Mouse (Mus musculus): Measurements from ENCODE around the gene Emc10. TPM values are rescaled to one million over a fixed set of nuclear protein-coding genes. Genes with fewer than 3 reads are reported as not detected.

The Emc10 gene
- polyA plus RNA-seq, 1 experiment from 2014 or later: 140 TPM

DNA sequence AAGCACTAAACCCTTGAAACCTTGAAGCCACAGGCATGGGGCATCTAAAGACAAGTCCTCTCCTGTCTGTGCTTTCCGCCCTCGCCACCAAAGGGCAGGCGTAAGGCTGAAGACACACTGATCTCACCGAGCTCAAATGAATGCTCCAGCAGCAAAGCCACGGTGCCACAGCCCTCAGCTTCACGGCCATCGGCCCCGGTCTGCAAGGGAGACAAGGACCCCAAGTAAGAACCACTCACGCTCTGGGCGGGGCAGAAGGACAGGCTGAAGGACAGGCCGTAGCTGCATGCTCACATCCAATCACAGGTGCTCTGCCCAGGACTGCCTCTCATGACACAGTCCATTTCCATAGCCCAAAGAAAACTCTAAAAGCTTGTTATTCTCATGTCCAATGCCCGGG lies 1.6 kb downstream of the Emc10 start:
- H3K4me3 ChIP-seq (ENCODE audit: low read depth, low read length): no peak overlapping the region
- peaks cover 43% of the 10 kb centered on the region for H3K36me3 ChIP-seq (ENCODE audit: control insufficient read depth, insufficient read depth, low read length)
- WGBS: 94% methylated on average over 12 of the region's 12 CpGs
- H3K27ac ChIP-seq (replicated peaks; ENCODE audit: low read depth, low read length): no peak overlapping the region
- DNase-seq (ENCODE audit: low spot score) (no peak), ATAC-seq (ENCODE audit: low read depth) (no peak)
- no peak overlapping the region for H3K4me2 ChIP-seq (ENCODE audit: low read depth, low read length)
- no peak overlapping the region for H3K9ac ChIP-seq (ENCODE audit: low read depth, low read length)
- no peaks in the 10 kb centered on the region for H3K9me3 ChIP-seq (ENCODE audit: control insufficient read depth, low read length)
- H3K4me1 ChIP-seq (ENCODE audit: control insufficient read depth, insufficient read depth, low read length): peaks cover 7% of the 10 kb centered on the region
- no peaks in the 10 kb centered on the region for H3K27me3 ChIP-seq (replicated peaks; ENCODE audit: control insufficient read depth, insufficient read depth, low read length)

- Histone ChIP-seq H3K4me2 (ENCODE audit: low read depth, low read length) (no peak overlapping the region), H3K9ac (ENCODE audit: low read depth, low read length) (no peak overlapping the region), H3K4me3 (ENCODE audit: low read depth, low read length) (no peak overlapping the region), H3K27me3 (replicated peaks; ENCODE audit: control insufficient read depth, insufficient read depth, low read length) (no peaks in the 10 kb centered on the region), H3K36me3 (ENCODE audit: control insufficient read depth, insufficient read depth, low read length) (peaks cover 54% of the 10 kb centered on the region), H3K27ac (replicated peaks; ENCODE audit: low read depth, low read length) (no peak overlapping the region), H3K9me3 (ENCODE audit: control insufficient read depth, low read length) (no peaks in the 10 kb centered on the region), H3K4me1 (ENCODE audit: control insufficient read depth, insufficient read depth, low read length) (peaks cover 7% of the 10 kb centered on the region)
- ATAC-seq (ENCODE audit: low read depth): no peak
- 92% methylated on average over 19 of the region's 21 CpGs for WGBS
- DNase-seq (ENCODE audit: low spot score): no peak
Observed at GRCm38 (mm10) chr7:44492166-44492826, 4.0 kb downstream of the Emc10 start.

DNA sequence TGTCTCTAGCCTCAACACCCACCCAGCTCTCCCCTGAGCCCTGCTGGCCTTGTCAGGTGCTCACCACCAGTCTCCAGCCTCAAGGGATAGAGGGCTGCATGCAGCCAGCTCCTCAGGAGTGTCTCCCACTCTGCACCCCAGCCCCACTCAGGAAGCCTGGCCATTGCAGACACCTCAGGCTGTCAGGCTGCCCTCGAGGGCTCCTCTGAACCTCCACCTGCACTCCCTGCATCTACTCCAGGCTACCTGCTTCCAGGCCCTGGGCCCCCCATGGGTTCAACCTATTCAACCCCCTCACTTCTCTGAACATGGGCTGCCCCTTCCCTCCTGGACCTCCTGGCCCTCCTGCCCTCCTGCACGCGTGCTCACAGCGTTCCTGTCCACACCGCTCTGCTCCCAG lies 4.9 kb downstream of the Emc10 start:
- H3K4me2 ChIP-seq (ENCODE audit: low read depth, low read length): no peak overlapping the region
- no peaks in the 10 kb centered on the region for H3K9me3 ChIP-seq (ENCODE audit: control insufficient read depth, low read length)
- H3K9ac ChIP-seq (ENCODE audit: low read depth, low read length): no peak overlapping the region
- H3K27ac ChIP-seq (replicated peaks; ENCODE audit: low read depth, low read length): no peak overlapping the region
- peaks cover 54% of the 10 kb centered on the region for H3K36me3 ChIP-seq (ENCODE audit: control insufficient read depth, insufficient read depth, low read length)
- no peaks in the 10 kb centered on the region for H3K27me3 ChIP-seq (replicated peaks; ENCODE audit: control insufficient read depth, insufficient read depth, low read length)
- H3K4me1 ChIP-seq (ENCODE audit: control insufficient read depth, insufficient read depth, low read length): peaks cover 7% of the 10 kb centered on the region
- WGBS: 93% methylated on average over 5 of the region's 5 CpGs
- no peak overlapping the region for H3K4me3 ChIP-seq (ENCODE audit: low read depth, low read length)
- DNase-seq (ENCODE audit: low spot score) (no peak), ATAC-seq (ENCODE audit: low read depth) (no peak)

DNA sequence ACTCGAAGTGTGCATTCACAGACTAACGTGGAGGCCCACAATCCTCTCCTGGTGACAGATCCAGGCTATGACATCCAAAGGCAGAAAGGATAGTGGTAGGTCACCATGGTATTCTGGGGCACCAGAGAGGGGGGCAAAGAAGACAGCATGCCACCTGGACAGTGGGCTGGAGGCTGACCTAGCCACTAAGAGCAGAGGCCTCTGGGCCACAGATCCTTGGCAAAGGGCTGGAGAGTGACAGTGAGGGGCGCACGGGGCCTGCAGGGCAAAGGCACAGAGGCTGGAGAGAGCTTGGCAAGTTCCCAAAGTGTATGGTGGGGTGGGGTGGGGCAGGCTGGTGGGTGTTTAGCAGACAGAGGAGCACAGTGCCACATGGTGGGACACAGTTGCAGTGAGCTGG lies 6.0 kb downstream of the Emc10 start:
- peaks cover 54% of the 10 kb centered on the region for H3K36me3 ChIP-seq (ENCODE audit: control insufficient read depth, insufficient read depth, low read length)
- ATAC-seq (ENCODE audit: low read depth) (no peak), DNase-seq (ENCODE audit: low spot score) (no peak)
- H3K27me3 ChIP-seq (replicated peaks; ENCODE audit: control insufficient read depth, insufficient read depth, low read length): no peaks in the 10 kb centered on the region
- 91% methylated on average over 4 of the region's 4 CpGs for WGBS
- H3K4me1 ChIP-seq (ENCODE audit: control insufficient read depth, insufficient read depth, low read length): peaks cover 2% of the 10 kb centered on the region
- no peaks in the 10 kb centered on the region for H3K9me3 ChIP-seq (ENCODE audit: control insufficient read depth, low read length)
- no peak overlapping the region for H3K9ac ChIP-seq (ENCODE audit: low read depth, low read length)
- H3K27ac ChIP-seq (replicated peaks; ENCODE audit: low read depth, low read length): no peak overlapping the region
- H3K4me3 ChIP-seq (ENCODE audit: low read depth, low read length): no peak overlapping the region
- no peak overlapping the region for H3K4me2 ChIP-seq (ENCODE audit: low read depth, low read length)

GRCm38 (mm10) chr7:44488545-44488944 lies 7.8 kb downstream of the Emc10 start:
- no peaks in the 10 kb centered on the region for H3K9me3 ChIP-seq (ENCODE audit: control insufficient read depth, low read length)
- no peak overlapping the region for H3K4me3 ChIP-seq (ENCODE audit: low read depth, low read length)
- no peaks in the 10 kb centered on the region for H3K27me3 ChIP-seq (replicated peaks; ENCODE audit: control insufficient read depth, insufficient read depth, low read length)
- ATAC-seq (ENCODE audit: low read depth): no peak
- H3K9ac ChIP-seq (ENCODE audit: low read depth, low read length): no peak overlapping the region
- no peak overlapping the region for H3K4me2 ChIP-seq (ENCODE audit: low read depth, low read length)
- no peak for DNase-seq (ENCODE audit: low spot score)
- H3K4me1 ChIP-seq (ENCODE audit: control insufficient read depth, insufficient read depth, low read length): no peaks in the 10 kb centered on the region
- H3K36me3 ChIP-seq (ENCODE audit: control insufficient read depth, insufficient read depth, low read length): peaks cover 44% of the 10 kb centered on the region
- no peak overlapping the region for H3K27ac ChIP-seq (replicated peaks; ENCODE audit: low read depth, low read length)
- 91% methylated on average over 8 of the region's 8 CpGs for WGBS

DNA sequence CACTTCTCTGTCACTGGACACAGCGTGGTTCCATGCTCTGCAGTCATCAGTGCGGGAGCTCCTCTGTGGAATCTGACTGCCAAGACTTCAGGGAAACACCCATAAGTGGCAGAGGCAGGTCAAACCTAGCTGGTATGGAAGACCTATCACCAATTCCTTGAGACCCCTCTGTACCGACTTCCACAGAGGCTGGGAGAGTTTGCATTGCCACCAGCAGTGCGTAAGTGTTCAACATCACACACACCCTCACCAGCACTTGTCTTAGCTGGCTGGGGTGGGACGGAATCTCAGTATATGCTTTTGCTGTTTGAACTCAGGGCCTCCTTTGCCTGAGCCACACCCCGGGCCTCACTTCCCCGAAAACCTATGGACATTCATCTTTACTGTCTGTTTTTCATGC lies 8.4 kb downstream of the Emc10 start:
- no peak overlapping the region for H3K27ac ChIP-seq (replicated peaks; ENCODE audit: low read depth, low read length)
- ATAC-seq (ENCODE audit: low read depth): no peak
- no peak overlapping the region for H3K4me2 ChIP-seq (ENCODE audit: low read depth, low read length)
- no peak overlapping the region for H3K9ac ChIP-seq (ENCODE audit: low read depth, low read length)
- H3K27me3 ChIP-seq (replicated peaks; ENCODE audit: control insufficient read depth, insufficient read depth, low read length): no peaks in the 10 kb centered on the region
- no peak overlapping the region for H3K4me3 ChIP-seq (ENCODE audit: low read depth, low read length)
- no peaks in the 10 kb centered on the region for H3K9me3 ChIP-seq (ENCODE audit: control insufficient read depth, low read length)
- 93% methylated on average over 7 of the region's 7 CpGs for WGBS
- no peak for DNase-seq (ENCODE audit: low spot score)
- H3K36me3 ChIP-seq (ENCODE audit: control insufficient read depth, insufficient read depth, low read length): peaks cover 38% of the 10 kb centered on the region
- no peaks in the 10 kb centered on the region for H3K4me1 ChIP-seq (ENCODE audit: control insufficient read depth, insufficient read depth, low read length)

GRCm38 (mm10) chr7:44486927-44487575 lies 9.3 kb downstream of the Emc10 start:
- Histone ChIP-seq H3K36me3 (ENCODE audit: control insufficient read depth, insufficient read depth, low read length) (peaks cover 29% of the 10 kb centered on the region), H3K4me1 (ENCODE audit: control insufficient read depth, insufficient read depth, low read length) (no peaks in the 10 kb centered on the region), H3K9me3 (ENCODE audit: control insufficient read depth, low read length) (no peaks in the 10 kb centered on the region), H3K27ac (replicated peaks; ENCODE audit: low read depth, low read length) (no peak overlapping the region), H3K4me3 (ENCODE audit: low read depth, low read length) (no peak overlapping the region), H3K9ac (ENCODE audit: low read depth, low read length) (no peak overlapping the region), H3K4me2 (ENCODE audit: low read depth, low read length) (no peak overlapping the region), H3K27me3 (replicated peaks; ENCODE audit: control insufficient read depth, insufficient read depth, low read length) (0 out of 2 replicates have a peak, but pooled peaks cover 4% of the 10 kb centered on the region)
- 61% methylated on average over 13 of the region's 13 CpGs for WGBS
- ATAC-seq (ENCODE audit: low read depth): 0 out of 2 replicates have a peak, but pooled peaks have one; percentile 6
- no peak for DNase-seq (ENCODE audit: low spot score)

DNA sequence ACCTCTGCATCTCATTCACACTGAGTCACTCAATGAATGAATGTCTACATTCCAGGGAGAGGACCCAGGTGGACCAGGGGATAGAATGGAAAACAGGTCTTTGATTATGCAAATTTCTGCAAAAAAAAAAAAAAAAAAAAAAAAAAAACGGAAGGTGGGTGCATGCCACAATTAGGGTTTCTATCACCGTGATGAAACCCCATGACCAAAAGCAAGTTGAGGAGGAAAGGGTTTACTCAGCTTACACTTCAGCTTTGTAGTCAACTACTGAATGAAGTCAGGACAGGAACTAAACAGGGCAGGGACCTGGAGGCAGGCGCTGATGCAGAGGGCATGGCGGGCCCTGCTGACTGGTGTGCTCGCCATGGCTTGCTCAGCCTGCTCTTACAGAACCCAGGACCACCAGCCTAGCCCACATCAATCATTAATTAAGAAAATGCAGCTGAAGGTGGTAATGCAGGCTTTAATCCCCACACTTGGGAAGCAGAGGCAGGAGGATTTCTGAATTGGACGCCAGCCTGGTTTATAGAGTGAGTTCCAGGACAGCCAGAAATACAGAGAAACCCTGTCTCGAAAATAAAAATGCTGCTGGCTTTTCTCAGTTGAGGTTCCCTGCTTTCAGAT lies 10.6 kb downstream of the Emc10 start:
- WGBS: 76% methylated on average over 6 of the region's 7 CpGs
- 0 out of 2 replicates have a peak, but pooled peaks cover 6% of the 10 kb centered on the region for H3K27me3 ChIP-seq (replicated peaks; ENCODE audit: control insufficient read depth, insufficient read depth, low read length)
- DNase-seq (ENCODE audit: low spot score) (no peak), ATAC-seq (ENCODE audit: low read depth) (no peak)
- no peak overlapping the region for H3K4me3 ChIP-seq (ENCODE audit: low read depth, low read length)
- no peak overlapping the region for H3K4me2 ChIP-seq (ENCODE audit: low read depth, low read length)
- peaks cover 16% of the 10 kb centered on the region for H3K36me3 ChIP-seq (ENCODE audit: control insufficient read depth, insufficient read depth, low read length)
- no peaks in the 10 kb centered on the region for H3K4me1 ChIP-seq (ENCODE audit: control insufficient read depth, insufficient read depth, low read length)
- no peak overlapping the region for H3K27ac ChIP-seq (replicated peaks; ENCODE audit: low read depth, low read length)
- H3K9me3 ChIP-seq (ENCODE audit: control insufficient read depth, low read length): no peaks in the 10 kb centered on the region
- H3K9ac ChIP-seq (ENCODE audit: low read depth, low read length): no peak overlapping the region

Data from embryonic facial prominence, embryonic 14.5 days (tissue).